Mouse (Mus musculus) liver, embryonic 15.5 days (tissue): Measurements from ENCODE around the gene Gm48551. TPM values are rescaled to one million over a fixed set of nuclear protein-coding genes. Genes with fewer than 3 reads are reported as not detected.

Source experiments
- ATAC-seq: fragments of 200-750 bp; cut with Nextera tagmentation; 2 replicates; pipeline ENCODE4 v1.8.0; 2017; ENCODE audit warnings: moderate number of reproducible peaks, mild to moderate bottlenecking, moderate library complexity; ENCODE audit not compliant: insufficient read depth
- H3K27ac ChIP-seq: fragments of 300-500 bp; sonication (generic); replicated peaks from 2 replicates; pipeline ENCODE4 v1.5.1; 2015; ENCODE audit warnings: mild to moderate bottlenecking, inconsistent platforms
- H3K27me3 ChIP-seq: fragments of 300-500 bp; sonication (generic); 2 replicates; pipeline ENCODE4 v1.6.1; 2015; ENCODE audit warnings: mild to moderate bottlenecking, inconsistent platforms
- H3K36me3 ChIP-seq: fragments of 300-500 bp; sonication (generic); replicated peaks from 2 replicates; pipeline ENCODE4 v1.6.1; 2015; ENCODE audit warnings: moderate library complexity, mild to moderate bottlenecking, inconsistent platforms
- H3K4me1 ChIP-seq: fragments of 300-500 bp; sonication (generic); replicated peaks from 2 replicates; pipeline ENCODE4 v1.6.1; 2015; ENCODE audit warnings: inconsistent platforms
- H3K4me2 ChIP-seq: fragments of 300-500 bp; sonication (generic); 2 replicates; pipeline ENCODE4 v1.6.1; 2015; ENCODE audit warnings: moderate library complexity, mild to moderate bottlenecking, inconsistent platforms
- H3K4me3 ChIP-seq: fragments of 300-500 bp; sonication (generic); replicated peaks from 2 replicates; pipeline ENCODE4 v1.5.1; 2015; ENCODE audit warnings: mild to moderate bottlenecking, inconsistent platforms
- H3K9ac ChIP-seq: fragments of 300-500 bp; sonication (generic); 2 replicates; pipeline ENCODE4 v1.6.1; 2015; ENCODE audit warnings: moderate library complexity, mild to moderate bottlenecking, inconsistent platforms
- H3K9me3 ChIP-seq: fragments of 300-500 bp; sonication (generic); replicated peaks from 2 replicates; pipeline ENCODE4 v1.6.1; 2016; ENCODE audit warnings: inconsistent platforms
- WGBS: fragments of 180-500 bp; shearing (Covaris S2); methylation state at CpG from one replicate; pipeline ENCODE4 v1.1.7; 2015; ENCODE audit warnings: mixed read lengths; ENCODE audit not compliant: insufficient replicate concordance; 5-methylcytosine and 5-hydroxymethylcytosine counted together
- microRNA-seq: library from miRNA; unstranded; fragments of <30 nt; microRNA quantifications from one replicate; pipeline ENCODE4, GENCODE M21; 2016
- polyA plus RNA-seq: library from polyadenylated mRNA; unstranded; fragments of >200 nt; fragmentation: Nextera tagmentation; extraction: Ambion mirVana; gene quantifications from 2 replicates; pipeline ENCODE4 v1.2.1, GENCODE M21; 2015

Gene Gm48551
- polyA plus RNA-seq, 1 experiment from 2014 or later = 0.88 TPM

DNA sequence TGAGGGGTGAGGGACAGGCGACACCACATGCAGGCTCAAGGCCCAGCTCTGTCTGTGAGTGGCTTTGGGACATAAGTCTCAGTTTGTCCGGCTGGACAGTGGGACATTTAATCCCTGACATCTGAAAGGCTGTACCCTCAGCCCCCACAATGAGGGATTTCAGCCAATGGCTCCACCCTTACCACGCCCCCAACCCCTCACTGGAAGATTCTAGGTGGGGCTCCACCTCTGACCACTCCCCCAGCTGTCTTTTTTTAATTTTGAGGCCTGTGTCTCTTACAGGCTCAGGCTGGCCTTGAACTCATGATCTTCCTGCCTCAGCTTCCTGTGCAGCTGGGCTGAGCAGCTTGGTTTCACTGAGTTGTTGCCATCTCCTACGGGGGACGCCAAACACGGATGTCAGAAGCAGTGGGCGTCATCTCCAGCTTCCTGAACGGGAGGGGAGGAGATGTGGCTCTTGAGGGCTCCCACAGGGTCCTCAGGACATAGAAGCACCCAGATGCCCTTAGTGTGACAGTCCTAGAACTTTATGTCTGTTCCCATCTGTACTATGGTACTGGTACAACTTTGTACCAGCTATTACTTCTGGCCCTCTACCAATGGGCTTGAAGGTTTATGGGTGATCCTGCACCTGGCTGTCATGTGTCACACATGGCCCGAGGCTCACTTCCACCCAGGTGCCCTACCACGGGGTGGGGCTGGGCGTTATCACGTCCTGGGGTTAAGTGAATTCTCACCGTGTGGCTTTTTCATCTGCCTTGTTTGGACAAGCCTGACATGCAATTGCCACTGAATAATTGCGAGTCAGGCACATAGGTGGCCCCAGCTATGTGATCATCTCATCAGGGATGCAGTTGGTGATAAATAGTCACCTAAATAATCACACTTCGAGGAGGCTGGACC lies 50.3 kb downstream of the Gm48551 start:
- H3K4me3 ChIP-seq = no peak overlapping the region
- H3K27me3 ChIP-seq = peaks cover 32% of the 10 kb centered on the region
- peaks cover 47% of the 10 kb centered on the region for H3K4me1 ChIP-seq
- no peak overlapping the region for H3K9ac ChIP-seq
- H3K27ac ChIP-seq = no peak overlapping the region
- H3K4me2 ChIP-seq = no peak overlapping the region
- no peaks in the 10 kb centered on the region for H3K9me3 ChIP-seq
- 42% methylated on average over 15 of the region's 15 CpGs for WGBS
- H3K36me3 ChIP-seq = no peaks in the 10 kb centered on the region
- ATAC-seq = no peak

- Histone ChIP-seq H3K27me3 (peaks cover 28% of the 10 kb centered on the region), H3K4me3 (no peak overlapping the region), H3K4me1 (peaks cover 39% of the 10 kb centered on the region), H3K9ac (no peak overlapping the region), H3K9me3 (no peaks in the 10 kb centered on the region), H3K4me2 (no peak overlapping the region), H3K27ac (no peak overlapping the region), H3K36me3 (no peaks in the 10 kb centered on the region)
- 81% methylated on average over 3 of the region's 3 CpGs for WGBS
- ATAC-seq = no peak
Measured at GRCm38 (mm10) chr10:81435436-81435835, 51.2 kb downstream of the Gm48551 start.

DNA sequence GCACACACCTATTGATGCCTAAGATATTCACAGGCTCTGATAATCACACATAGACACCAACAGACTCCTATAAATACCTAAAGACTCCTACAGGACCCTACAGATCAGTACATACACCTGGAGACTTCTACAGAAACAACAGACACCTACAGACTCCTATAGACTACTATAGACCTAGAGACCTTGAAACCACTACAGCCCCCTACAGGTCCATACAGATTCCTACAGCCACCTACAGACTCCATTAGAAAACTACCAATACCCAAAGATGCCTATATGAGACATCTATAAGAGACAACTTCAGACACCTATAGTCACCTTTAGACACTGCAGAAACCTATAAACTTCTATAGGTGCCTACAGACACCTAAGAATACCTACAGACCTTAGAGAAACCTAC lies 56.8 kb downstream of the Gm48551 start:
- Histone ChIP-seq H3K4me2 (no peak overlapping the region), H3K27ac (no peak overlapping the region), H3K27me3 (peaks cover 23% of the 10 kb centered on the region), H3K9me3 (no peaks in the 10 kb centered on the region), H3K9ac (no peak overlapping the region), H3K4me1 (no peaks in the 10 kb centered on the region), H3K4me3 (no peak overlapping the region), H3K36me3 (no peaks in the 10 kb centered on the region)
- ATAC-seq = no peak

Small RNAs within 50 kb of the gene (microRNA-seq; reads per million reads assigned to microRNA genes)
- gene Mir1191b (not detected), gene Mir6913 (not detected)

Other genes with a start within 250 kb of the Gm48551 start
- 47.6 and 56.9 TPM in 2 replicates for gene Zbtb7a, start 249.2 kb upstream of the Gm48551 start, polyA plus RNA-seq
- gene Pias4, start 216.5 kb upstream of the Gm48551 start, polyA plus RNA-seq = 26.0 and 32.6 TPM in 2 replicates
- gene Eef2, start 207.8 kb upstream of the Gm48551 start, polyA plus RNA-seq = 270 and 306 TPM in 2 replicates
- gene Dapk3, start 201.5 kb upstream of the Gm48551 start, polyA plus RNA-seq = 16.6 and 17.8 TPM in 2 replicates
- 0.07 TPM in 1 of 2 replicates, not detected in the other for gene 4930442H23Rik, start 200.6 kb upstream of the Gm48551 start, polyA plus RNA-seq
- 0.09 TPM in 1 of 2 replicates, not detected in the other for gene Nmrk2, start 182.4 kb upstream of the Gm48551 start, polyA plus RNA-seq
- not detected in 2 replicates for gene Atcay, start 153.6 kb upstream of the Gm48551 start, polyA plus RNA-seq
- gene Zfr2, start 151.3 kb upstream of the Gm48551 start, polyA plus RNA-seq = 0.31 TPM in 2 replicates
- gene Matk, start 131.5 kb upstream of the Gm48551 start, polyA plus RNA-seq = 1.9 and 2.1 TPM in 2 replicates
- gene Mrpl54, start 117.5 kb upstream of the Gm48551 start, polyA plus RNA-seq = 78.7 and 92.2 TPM in 2 replicates
- gene Apba3, start 117.5 kb upstream of the Gm48551 start, polyA plus RNA-seq = 24.0 and 27.3 TPM in 2 replicates
- 0.93 and 1.4 TPM in 2 replicates for gene Tjp3, start 92.9 kb upstream of the Gm48551 start, polyA plus RNA-seq
- gene Pip5k1c, start 91.5 kb upstream of the Gm48551 start, polyA plus RNA-seq = 13.4 and 15.2 TPM in 2 replicates
- gene Cactin, start 63.4 kb upstream of the Gm48551 start, polyA plus RNA-seq = 24.3 and 29.5 TPM in 2 replicates
- gene Tbxa2r, start 55.7 kb upstream of the Gm48551 start, polyA plus RNA-seq = 4.0 and 5.0 TPM in 2 replicates
- gene Gipc3, start 41.2 kb upstream of the Gm48551 start, polyA plus RNA-seq = not detected in 2 replicates
- gene Hmg20b, start 34.0 kb upstream of the Gm48551 start, polyA plus RNA-seq = 22.3 and 22.6 TPM in 2 replicates
- gene Mfsd12, start 27.0 kb upstream of the Gm48551 start, polyA plus RNA-seq = 15.0 and 16.5 TPM in 2 replicates
- 2.3 and 2.9 TPM in 2 replicates for gene 4930404N11Rik, start 18.6 kb upstream of the Gm48551 start, polyA plus RNA-seq
- gene Fzr1, start 6.0 kb upstream of the Gm48551 start, polyA plus RNA-seq = 127 and 147 TPM in 2 replicates
- 50.9 and 56.2 TPM in 2 replicates for gene Dohh, start within 50 bp of the Gm48551 start, polyA plus RNA-seq
- gene Gm48552, start 4.5 kb downstream of the Gm48551 start, polyA plus RNA-seq = 0.56 TPM in 1 of 2 replicates, not detected in the other
- gene Smim24, start 8.6 kb downstream of the Gm48551 start, polyA plus RNA-seq = 1.9 and 2.3 TPM in 2 replicates
- 9.5 and 11.5 TPM in 2 replicates for gene Nfic, start 71.2 kb downstream of the Gm48551 start, polyA plus RNA-seq
- 0.02 TPM in 1 of 2 replicates, not detected in the other for gene Celf5, start 98.2 kb downstream of the Gm48551 start, polyA plus RNA-seq
- gene Ncln, start 111.9 kb downstream of the Gm48551 start, polyA plus RNA-seq = 43.7 and 52.0 TPM in 2 replicates
- gene S1pr4, start 115.7 kb downstream of the Gm48551 start, polyA plus RNA-seq = 4.1 and 5.4 TPM in 2 replicates
- 4.3 and 5.6 TPM in 2 replicates for gene Gna15, start 139.8 kb downstream of the Gm48551 start, polyA plus RNA-seq
- 20.3 and 24.6 TPM in 2 replicates for gene Gna11, start 160.7 kb downstream of the Gm48551 start, polyA plus RNA-seq
- 243 and 271 TPM in 2 replicates for gene Aes, start 175.0 kb downstream of the Gm48551 start, polyA plus RNA-seq
- gene Tle2, start 190.1 kb downstream of the Gm48551 start, polyA plus RNA-seq = 2.2 and 2.6 TPM in 2 replicates
- gene Tle6, start 216.6 kb downstream of the Gm48551 start, polyA plus RNA-seq = 3.5 TPM in 2 replicates
- 0.23 and 0.24 TPM in 2 replicates for gene BC025920, start 221.8 kb downstream of the Gm48551 start, polyA plus RNA-seq
- 7.7 and 9.1 TPM in 2 replicates for gene Sirt6, start 243.3 kb downstream of the Gm48551 start, polyA plus RNA-seq
- 1.8 and 2.3 TPM in 2 replicates for gene Ankrd24, start 244.1 kb downstream of the Gm48551 start, polyA plus RNA-seq